Mouse (Mus musculus) C2C12 (cell line): ENCODE measurements around the gene Vgll4.

Experiments used
- CEBPB ChIP-seq: IDR thresholded peaks from one replicate; pipeline ENCODE4 v1.6.1; 2011; ENCODE audit warnings: low read depth, mild to moderate bottlenecking, control low read depth, moderate library complexity
- CTCF ChIP-seq: IDR thresholded peaks from one replicate; pipeline ENCODE4 v1.5.1; 2011; ENCODE audit not compliant: control insufficient read depth, insufficient read depth, insufficient read length
- MYOG ChIP-seq: IDR thresholded peaks from one replicate; pipeline ENCODE4 v1.6.1; 2011; ENCODE audit not compliant: control insufficient read depth, insufficient read length; ENCODE audit errors: extremely low read depth

GRCm38 (mm10) chr6:114936297-114936940 lies 33.4 kb downstream of the Vgll4 start:
- TF ChIP-seq CTCF: no peak
- TF ChIP-seq CEBPB: no peak
- no peak for TF ChIP-seq MYOG
